Mouse (Mus musculus): ENCODE measurements around the gene Nkx6-2.

Nkx6-2 gene

GRCm38 (mm10) chr7:139582595-139582994 is at the start of gene Nkx6-2:
Gene Nkx6-2, minus strand, starts transcription at chr7:139582797.
- DNase-seq (ENCODE audit: low read depth, low spot score), result no peak
- peaks cover 4% of the 10 kb centered on the region; the same call in 1 of the 2 replicates for H3K36me3 ChIP-seq (ENCODE audit: control insufficient read depth, insufficient read depth, low read length, poor library complexity, severe bottlenecking)
- H3K27me3 ChIP-seq (ENCODE audit: control insufficient read depth, insufficient read depth, low read length, poor library complexity, severe bottlenecking), result no peaks in the 10 kb centered on the region; the same call in 1 of the 2 replicates

DNA sequence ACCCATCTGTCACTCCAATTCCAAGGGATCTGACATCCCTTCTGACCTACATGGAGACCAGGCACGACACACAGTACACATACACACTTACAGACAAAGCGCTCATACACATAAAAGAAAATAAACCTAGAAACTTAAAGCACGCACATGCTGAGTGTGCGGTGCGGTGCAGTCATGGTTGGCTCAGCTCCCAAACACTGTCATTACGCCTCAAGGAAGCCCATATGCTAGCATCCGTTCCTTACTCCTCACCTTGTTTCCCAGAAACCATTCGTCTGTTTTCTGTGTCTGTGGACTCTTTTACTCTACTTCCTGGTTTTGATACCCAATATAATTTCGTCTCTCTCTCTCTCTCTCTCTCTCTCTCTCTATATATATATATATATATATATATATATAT is 42.6 kb upstream of the Nkx6-2 start:
- no peak for DNase-seq (ENCODE audit: low read depth, low spot score)
- Histone ChIP-seq H3K36me3 (ENCODE audit: control insufficient read depth, insufficient read depth, low read length, poor library complexity, severe bottlenecking) (no peaks in the 10 kb centered on the region), H3K27me3 (ENCODE audit: control insufficient read depth, insufficient read depth, low read length, poor library complexity, severe bottlenecking) (no peaks in the 10 kb centered on the region)

DNA sequence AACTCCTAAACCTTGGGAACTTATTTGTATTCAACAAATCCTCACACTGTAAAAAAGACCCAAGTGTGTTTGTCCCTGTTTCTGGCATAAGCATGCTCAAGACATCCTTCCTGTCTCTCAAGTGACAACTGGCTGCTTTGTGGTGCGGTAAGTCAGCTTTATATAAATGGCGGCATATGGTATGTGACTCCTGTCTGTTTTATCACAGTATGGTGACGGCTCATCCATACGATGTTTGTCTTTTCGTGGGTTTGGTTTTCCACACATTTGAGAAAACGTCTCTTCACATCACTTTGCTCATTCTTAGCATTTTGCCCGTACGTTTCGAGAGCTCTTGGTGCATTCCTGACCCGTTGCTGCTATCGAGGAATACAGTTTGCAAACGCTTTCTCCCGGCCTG is 40.0 kb upstream of the Nkx6-2 start:
- no peaks in the 10 kb centered on the region for H3K36me3 ChIP-seq (ENCODE audit: control insufficient read depth, insufficient read depth, low read length, poor library complexity, severe bottlenecking)
- no peaks in the 10 kb centered on the region for H3K27me3 ChIP-seq (ENCODE audit: control insufficient read depth, insufficient read depth, low read length, poor library complexity, severe bottlenecking)
- DNase-seq (ENCODE audit: low read depth, low spot score), result no peak

GRCm38 (mm10) chr7:139615767-139616766 is 33.5 kb upstream of the Nkx6-2 start:
- H3K36me3 ChIP-seq (ENCODE audit: control insufficient read depth, insufficient read depth, low read length, poor library complexity, severe bottlenecking), result no peaks in the 10 kb centered on the region
- DNase-seq (ENCODE audit: low read depth, low spot score), result peak; percentile 54

GRCm38 (mm10) chr7:139610328-139610727 is 27.7 kb upstream of the Nkx6-2 start:
- no peak for DNase-seq (ENCODE audit: low read depth, low spot score)

More at GRCm38 (mm10) chr7:139615767-139616766, 33.5 kb upstream of the Nkx6-2 start:
- H3K27me3 ChIP-seq (ENCODE audit: control insufficient read depth, insufficient read depth, low read length, poor library complexity, severe bottlenecking), result no peaks in the 10 kb centered on the region

GRCm38 (mm10) chr7:139595862-139596261 is 13.3 kb upstream of the Nkx6-2 start:
- Histone ChIP-seq H3K27me3 (ENCODE audit: control insufficient read depth, insufficient read depth, low read length, poor library complexity, severe bottlenecking) (no peaks in the 10 kb centered on the region), H3K36me3 (ENCODE audit: control insufficient read depth, insufficient read depth, low read length, poor library complexity, severe bottlenecking) (no peaks in the 10 kb centered on the region)
- DNase-seq (ENCODE audit: low read depth, low spot score), result no peak

More at GRCm38 (mm10) chr7:139610328-139610727, 27.7 kb upstream of the Nkx6-2 start:
- no peaks in the 10 kb centered on the region for H3K36me3 ChIP-seq (ENCODE audit: control insufficient read depth, insufficient read depth, low read length, poor library complexity, severe bottlenecking)
- H3K27me3 ChIP-seq (ENCODE audit: control insufficient read depth, insufficient read depth, low read length, poor library complexity, severe bottlenecking), result no peaks in the 10 kb centered on the region

GRCm38 (mm10) chr7:139595311-139595710 is 12.7 kb upstream of the Nkx6-2 start:
- Histone ChIP-seq H3K36me3 (ENCODE audit: control insufficient read depth, insufficient read depth, low read length, poor library complexity, severe bottlenecking) (no peaks in the 10 kb centered on the region), H3K27me3 (ENCODE audit: control insufficient read depth, insufficient read depth, low read length, poor library complexity, severe bottlenecking) (no peaks in the 10 kb centered on the region)
- no peak for DNase-seq (ENCODE audit: low read depth, low spot score)

- no peak for DNase-seq (ENCODE audit: low read depth, low spot score)
- Histone ChIP-seq H3K36me3 (ENCODE audit: control insufficient read depth, insufficient read depth, low read length, poor library complexity, severe bottlenecking) (no peaks in the 10 kb centered on the region), H3K27me3 (ENCODE audit: control insufficient read depth, insufficient read depth, low read length, poor library complexity, severe bottlenecking) (no peaks in the 10 kb centered on the region)
Measured at GRCm38 (mm10) chr7:139591311-139591710, 8.7 kb upstream of the Nkx6-2 start.

DNA sequence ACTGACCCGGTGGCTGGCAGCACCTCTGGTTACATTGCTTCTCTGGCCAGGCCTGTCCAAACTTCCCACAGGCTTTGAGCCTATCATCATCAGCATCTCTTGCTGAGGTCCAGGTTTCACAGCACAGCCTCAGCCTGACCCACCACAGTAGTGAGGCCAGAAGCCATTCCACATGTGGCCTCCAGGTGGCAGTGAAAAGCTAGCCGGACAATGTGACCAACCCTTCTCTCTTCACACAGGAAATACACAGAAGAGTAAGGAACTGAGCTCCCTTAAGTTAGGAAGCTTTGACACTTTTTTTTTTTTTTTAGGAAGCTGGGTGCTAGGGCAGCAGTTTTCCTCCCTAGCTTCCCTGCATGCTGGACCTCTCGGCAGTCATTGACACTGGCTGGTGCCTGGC is 7.7 kb upstream of the Nkx6-2 start:
- H3K36me3 ChIP-seq (ENCODE audit: control insufficient read depth, insufficient read depth, low read length, poor library complexity, severe bottlenecking), result no peaks in the 10 kb centered on the region
- H3K27me3 ChIP-seq (ENCODE audit: control insufficient read depth, insufficient read depth, low read length, poor library complexity, severe bottlenecking), result no peaks in the 10 kb centered on the region
- peak; percentile 36 for DNase-seq (ENCODE audit: low read depth, low spot score)

GRCm38 (mm10) chr7:139587919-139588318 is 5.3 kb upstream of the Nkx6-2 start:
- H3K27me3 ChIP-seq (ENCODE audit: control insufficient read depth, insufficient read depth, low read length, poor library complexity, severe bottlenecking), result no peaks in the 10 kb centered on the region
- DNase-seq (ENCODE audit: low read depth, low spot score), result no peak
- H3K36me3 ChIP-seq (ENCODE audit: control insufficient read depth, insufficient read depth, low read length, poor library complexity, severe bottlenecking), result no peaks in the 10 kb centered on the region

DNA sequence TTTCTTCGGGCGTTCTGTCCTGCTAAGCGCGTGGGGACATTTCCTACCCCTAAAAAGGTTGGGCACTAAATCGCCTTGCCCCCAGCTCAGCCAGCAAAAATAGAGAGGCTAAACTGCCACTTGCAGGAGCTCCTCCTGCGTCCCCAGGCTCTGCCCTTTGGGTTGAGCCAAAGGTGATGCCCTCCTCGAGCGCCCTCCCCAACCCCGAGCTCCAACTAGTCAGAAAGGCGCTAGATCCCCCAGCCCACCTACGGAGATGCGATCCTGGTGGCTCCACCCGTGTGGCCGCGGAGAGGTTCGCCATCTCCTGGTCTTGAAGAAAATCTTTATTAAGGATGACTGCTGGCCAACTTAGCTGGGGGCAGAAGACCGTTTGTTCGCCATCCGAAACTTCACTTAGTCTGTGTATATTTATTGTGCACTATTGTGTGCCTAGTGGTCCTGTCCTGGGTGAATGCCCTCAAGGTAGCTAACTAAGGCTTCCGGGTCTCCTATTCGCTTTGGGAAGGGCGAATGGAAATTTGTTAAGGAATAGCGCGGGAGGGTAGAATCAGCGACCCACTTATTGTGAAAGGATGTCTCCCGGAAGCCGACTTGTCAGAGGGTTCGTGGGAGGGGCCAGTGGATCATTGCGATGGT is 2.7 kb upstream of the Nkx6-2 start:
- no peak for DNase-seq (ENCODE audit: low read depth, low spot score)
- Histone ChIP-seq H3K27me3 (ENCODE audit: control insufficient read depth, insufficient read depth, low read length, poor library complexity, severe bottlenecking) (no peaks in the 10 kb centered on the region; the same call in 1 of the 2 replicates), H3K36me3 (ENCODE audit: control insufficient read depth, insufficient read depth, low read length, poor library complexity, severe bottlenecking) (no peaks in the 10 kb centered on the region)

- H3K27me3 ChIP-seq (ENCODE audit: control insufficient read depth, insufficient read depth, low read length, poor library complexity, severe bottlenecking), result no peaks in the 10 kb centered on the region; the same call in 1 of the 2 replicates
- DNase-seq (ENCODE audit: low read depth, low spot score), result no peak
Measured at GRCm38 (mm10) chr7:139584221-139585175, 1.9 kb upstream of the Nkx6-2 start.

DNA sequence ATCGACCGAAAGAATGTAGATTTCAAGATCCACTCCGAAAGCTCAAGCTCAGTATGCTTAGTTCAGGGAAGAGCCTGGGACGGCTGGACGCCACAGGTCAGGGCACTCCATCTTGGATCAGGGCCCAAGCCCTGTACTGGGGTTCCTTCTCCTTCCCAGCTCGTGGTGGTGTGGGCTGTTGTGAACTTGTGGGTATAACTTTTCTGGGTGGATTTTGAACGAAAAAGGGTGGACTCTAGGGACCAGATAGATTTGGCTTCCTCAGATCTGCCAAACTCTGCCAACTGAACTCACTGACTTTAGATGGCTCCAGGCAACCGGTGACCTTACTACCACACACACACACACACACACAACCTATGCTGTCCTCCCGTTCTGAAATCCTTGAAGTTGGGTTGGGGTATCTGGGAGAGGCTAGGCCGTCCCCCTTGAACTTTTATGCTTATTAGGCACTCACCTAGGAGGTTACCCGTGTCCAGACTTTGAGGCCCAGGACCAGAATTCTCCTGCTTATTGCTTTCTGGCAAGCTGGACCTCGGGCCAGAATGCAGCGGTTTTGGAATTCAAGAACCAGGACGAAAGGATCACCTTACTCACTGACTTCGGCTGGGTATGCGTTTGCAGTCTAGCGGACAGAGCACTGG is 619 bp upstream of the Nkx6-2 start:
- DNase-seq (ENCODE audit: low read depth, low spot score), result no peak
- Histone ChIP-seq H3K27me3 (ENCODE audit: control insufficient read depth, insufficient read depth, low read length, poor library complexity, severe bottlenecking) (no peaks in the 10 kb centered on the region; the same call in 1 of the 2 replicates), H3K36me3 (ENCODE audit: control insufficient read depth, insufficient read depth, low read length, poor library complexity, severe bottlenecking) (peaks cover 4% of the 10 kb centered on the region; the same call in 1 of the 2 replicates)

More at GRCm38 (mm10) chr7:139584221-139585175, 1.9 kb upstream of the Nkx6-2 start:
- no peaks in the 10 kb centered on the region for H3K36me3 ChIP-seq (ENCODE audit: control insufficient read depth, insufficient read depth, low read length, poor library complexity, severe bottlenecking)

All from splenic B cell, adult 2 months (primary cell).